Mouse (Mus musculus) embryonic fibroblast, embryonic 13.5 days (primary cell): ENCODE measurements at regions not wholly inside any gene's neighbourhood (a gene's known extent, or its start where the extent isn't known, plus 50 kb on each side); places are given as distances from the start of the nearest gene placed in this dataset.

Experiments
- CTCF ChIP-seq: IDR thresholded peaks from 2 replicates; pipeline ENCODE4 v1.5.1; 2011; ENCODE audit warnings: mild to moderate bottlenecking, control low read depth, low read length, moderate library complexity, borderline replicate concordance; ENCODE audit not compliant: insufficient read depth
- POLR2A ChIP-seq: IDR thresholded peaks from 2 replicates; pipeline ENCODE4 v1.6.1; 2011; ENCODE audit warnings: low read depth, mild to moderate bottlenecking, control low read depth, low read length, moderate library complexity

DNA sequence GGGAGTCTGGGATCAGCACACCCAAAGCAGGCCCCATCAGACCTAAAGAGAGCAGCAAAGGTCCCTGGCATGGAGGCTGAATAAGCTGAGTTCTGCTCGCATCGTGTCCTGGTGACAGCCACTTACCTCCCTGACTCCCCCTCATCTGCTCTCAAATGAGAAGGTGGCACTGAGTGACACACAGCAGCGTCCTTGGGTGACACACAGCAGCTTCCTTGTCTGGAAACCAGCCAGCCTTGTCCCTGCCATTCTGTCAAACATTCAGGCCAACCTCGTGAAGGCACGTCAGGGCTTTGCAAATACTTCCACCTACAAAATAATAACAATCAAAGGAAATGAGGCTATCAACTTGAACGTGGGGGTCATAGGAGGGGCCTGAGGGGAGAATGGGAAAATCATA, 183.7 kb upstream of the Dnajc19 start:
- TF ChIP-seq CTCF = no peak
- TF ChIP-seq POLR2A = no peak
